Mouse (Mus musculus) Patski (cell line): Measurements from ENCODE around the gene Pan3. TPM values are rescaled to one million over a fixed set of nuclear protein-coding genes. Genes with fewer than 3 reads are reported as not detected.
A peak's percentile ranks its signal among the peaks of the same experiment; 100 is the strongest.

ENCODE experiments used
- ATAC-seq: fragments of 100-300 bp; one replicate; pipeline ENCODE4 v1.8.0; 2021
- CTCF ChIA-PET: fragments of 350-600 bp; sonication (Branson Sonifier 250); formaldehyde crosslinking; loops from one replicate; lab custom pipeline; 2022; ENCODE audit warnings: inconsistent platforms; lab: Charles Lee
- POLR2A ChIA-PET: fragments of 350-600 bp; sonication (Branson Sonifier 250); formaldehyde crosslinking; loops from one replicate; lab custom pipeline; 2022; ENCODE audit warnings: antibody characterized with exemption, inconsistent platforms; lab: Charles Lee
- DNase-seq: peaks from one replicate; pipeline ENCODE4 v3.0.0-alpha.2; 2011; ENCODE audit warnings: low read depth, low spot score
- H3K27me3 ChIP-seq: fragments of 371-371 bp; one replicate; pipeline ENCODE4 v1.5.1; 2021
- CTCF ChIP-seq: fragments of 100-300 bp; IDR thresholded peaks from one replicate; pipeline ENCODE4 v1.5.1; 2021
- in situ Hi-C: fragments of 300-500 bp; cut with MboI; formaldehyde crosslinking; loops from 3 replicates; pipeline ENCODE4 v1.11.1; 2018; ENCODE audit warnings: low pct_unique_long_range_greater_than_20kb, mixed read lengths
- polyA plus RNA-seq: library from polyadenylated mRNA; unstranded; gene quantifications from one replicate; pipeline ENCODE4 v1.2.3, GENCODE M21; 2021

The Pan3 gene
- polyA plus RNA-seq, 1 experiment from 2014 or later: 62.2 TPM

DNA sequence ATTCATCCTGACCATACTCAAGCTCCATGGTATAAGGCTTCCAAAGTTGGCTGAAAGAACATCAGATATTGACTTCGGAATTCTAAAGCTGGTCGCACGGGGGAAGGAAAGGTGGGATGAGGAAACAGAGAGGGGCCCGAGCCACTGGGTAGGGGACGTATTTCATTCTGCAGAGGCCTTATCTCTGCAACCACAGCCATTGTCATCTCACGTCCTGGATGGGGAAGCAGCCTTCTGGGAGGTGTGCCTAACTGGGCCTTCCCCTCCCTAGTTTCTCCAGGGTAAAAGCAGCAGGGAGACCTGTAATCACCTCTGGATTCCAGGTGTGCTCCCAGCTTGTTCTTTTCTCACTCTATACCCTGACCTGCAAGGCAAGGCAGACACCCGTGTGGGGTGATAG, 142.7 kb downstream of the Pan3 start:
- DNase-seq (no peak), ATAC-seq (no peak)
- in situ Hi-C loops: no loop called here
- ChIA-PET POLR2A (no interaction called here), CTCF (interaction anchor here (2.6 to 3.0 kb wide), 2 partner anchors 10 to 12 kb away, joined by 8 to 10 read pairs; no protein-coding TSS in a partner anchor)
- TF ChIP-seq CTCF: no peak
- no peaks in the 10 kb centered on the region for H3K27me3 ChIP-seq

GRCm38 (mm10) chr5:147573555-147573954, 143.6 kb downstream of the Pan3 start:
- in situ Hi-C loops: no loop called here
- ChIA-PET POLR2A (no interaction called here), CTCF (interaction anchor here (0.7 to 3.0 kb wide), 3 partner anchors 10 to 181 kb away, joined by 3 to 10 read pairs (median 8); no protein-coding TSS in a partner anchor)
- ATAC-seq (no peak), DNase-seq (no peak)
- no peak for TF ChIP-seq CTCF
- no peaks in the 10 kb centered on the region for H3K27me3 ChIP-seq

- no peak for TF ChIP-seq CTCF
- ChIA-PET CTCF (interaction anchor here (2.6 kb wide), 1 partner anchor 11 kb away, joined by 10 read pairs; no protein-coding TSS in a partner anchor), POLR2A (no interaction called here)
- DNase-seq: no peak
- no peaks in the 10 kb centered on the region for H3K27me3 ChIP-seq
- no peak for ATAC-seq
- in situ Hi-C loops: no loop called here
These were observed 144.6 kb downstream of the Pan3 start for GRCm38 (mm10) chr5:147574517-147574916.

DNA sequence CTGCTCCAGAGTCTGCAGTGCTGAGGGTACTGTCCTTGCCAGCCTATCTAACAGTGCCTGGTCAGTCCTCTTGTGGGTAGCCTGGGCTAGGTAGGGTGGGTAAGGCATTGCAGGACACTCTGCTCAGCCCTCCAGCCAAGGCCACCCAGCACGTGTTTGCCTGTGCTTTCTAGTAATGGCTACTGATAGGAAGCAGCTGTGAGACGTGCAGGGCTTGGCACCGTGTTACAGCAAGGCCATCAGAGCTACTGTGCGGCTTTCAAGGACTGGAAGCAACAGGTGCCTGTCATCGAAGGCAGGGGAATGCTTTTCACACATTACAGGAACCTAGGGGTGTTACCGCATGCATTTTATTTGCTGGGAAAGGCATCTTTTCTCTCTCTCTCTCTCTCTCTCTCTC, 147.0 kb downstream of the Pan3 start:
- no peak for ATAC-seq
- CTCF ChIA-PET: no interaction called here

DNA sequence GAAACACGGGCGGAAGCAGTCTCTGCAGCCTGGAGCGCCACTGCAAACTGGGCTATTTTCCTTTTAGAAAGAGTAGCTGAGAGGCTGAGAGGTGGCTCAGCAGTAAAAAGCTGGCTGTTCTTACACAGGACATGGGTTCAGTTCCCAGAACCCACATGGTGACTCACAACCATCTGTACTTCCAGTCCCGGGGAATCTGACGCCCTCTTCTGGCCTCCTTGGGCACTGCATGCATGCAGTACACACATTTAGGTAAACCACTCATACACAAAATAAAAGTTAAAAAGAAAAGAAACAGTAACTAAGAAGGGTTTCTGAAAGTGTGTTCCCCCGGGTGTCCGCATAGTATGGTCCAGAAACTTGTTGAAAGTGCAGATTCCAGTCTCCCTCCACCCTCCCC, 149.2 kb downstream of the Pan3 start:
- no peak for ATAC-seq
- DNase-seq: no peak
- TF ChIP-seq CTCF: no peak
- in situ Hi-C loops: no loop called here
- POLR2A ChIA-PET: no interaction called here
- H3K27me3 ChIP-seq: no peaks in the 10 kb centered on the region
- CTCF ChIA-PET: no interaction called here

More for the DNA sequence above, 147.0 kb downstream of the Pan3 start:
- no peak for TF ChIP-seq CTCF
- in situ Hi-C loops: no loop called here
- no peak for DNase-seq
- POLR2A ChIA-PET: no interaction called here
- H3K27me3 ChIP-seq: no peaks in the 10 kb centered on the region

DNA sequence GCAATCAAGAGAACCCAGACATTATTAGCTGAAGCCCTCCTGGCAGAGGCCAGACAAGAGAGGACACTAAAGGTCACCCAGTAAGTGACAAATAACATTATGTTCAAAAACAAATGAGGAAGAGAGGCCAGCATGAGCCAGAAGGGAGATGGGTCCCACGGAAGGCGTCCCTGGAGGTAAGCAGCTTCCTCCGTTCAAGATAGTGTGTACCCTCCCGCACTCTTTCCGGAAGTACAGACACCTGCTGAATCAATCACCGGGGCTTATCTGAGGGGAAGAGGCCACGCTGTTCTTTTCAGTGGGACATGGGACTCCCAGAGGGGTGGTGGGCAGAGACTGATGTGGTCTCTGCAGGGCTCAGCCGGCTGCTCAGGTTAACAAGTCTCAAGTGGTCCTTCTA, 149.7 kb downstream of the Pan3 start:
- ATAC-seq: no peak
- CTCF ChIA-PET: interaction anchor here (1.2 kb wide), 1 partner anchor 147 kb away, joined by 4 read pairs; no protein-coding TSS in a partner anchor
- in situ Hi-C loops: no loop called here
- POLR2A ChIA-PET: no interaction called here
- DNase-seq: no peak
- no peaks in the 10 kb centered on the region for H3K27me3 ChIP-seq
- no peak for TF ChIP-seq CTCF

GRCm38 (mm10) chr5:147580181-147580580, 150.2 kb downstream of the Pan3 start:
- POLR2A ChIA-PET: no interaction called here
- H3K27me3 ChIP-seq: no peaks in the 10 kb centered on the region
- ATAC-seq (no peak), DNase-seq (no peak)
- CTCF ChIA-PET: interaction anchor here (1.0 to 1.2 kb wide), 2 partner anchors 27 to 147 kb away, joined by 3 to 4 read pairs; no protein-coding TSS in a partner anchor
- in situ Hi-C loops: no loop called here
- no peak for TF ChIP-seq CTCF

GRCm38 (mm10) chr5:147583702-147584298, 153.8 kb downstream of the Pan3 start:
- in situ Hi-C loops: no loop called here
- no peaks in the 10 kb centered on the region for H3K27me3 ChIP-seq
- ChIA-PET POLR2A (interaction anchor here (0.9 kb wide), 1 partner anchor 138 kb away, joined by 13 read pairs; no protein-coding TSS in a partner anchor), CTCF (interaction anchor here (0.7 to 3.2 kb wide), 8 partner anchors 10 to 272 kb away, joined by 3 to 15 read pairs (median 4); no protein-coding TSS in a partner anchor)
- TF ChIP-seq CTCF: peak; percentile 90
- ATAC-seq (no peak), DNase-seq (no peak)

GRCm38 (mm10) chr5:147584648-147585047, 154.7 kb downstream of the Pan3 start:
- no peak for TF ChIP-seq CTCF
- in situ Hi-C loops: loop anchor here (5.0 kb wide), 2 partner anchors 153 to 263 kb away; no protein-coding TSS in a partner anchor
- no peaks in the 10 kb centered on the region for H3K27me3 ChIP-seq
- ATAC-seq: no peak
- DNase-seq: no peak
- ChIA-PET CTCF (interaction anchor here (0.7 to 3.2 kb wide), 10 partner anchors 9 to 273 kb away, joined by 3 to 15 read pairs (median 4); no protein-coding TSS in a partner anchor), POLR2A (interaction anchor here (0.9 kb wide), 1 partner anchor 138 kb away, joined by 13 read pairs; no protein-coding TSS in a partner anchor)

- POLR2A ChIA-PET: no interaction called here
These were observed 155.1 kb downstream of the Pan3 start for GRCm38 (mm10) chr5:147585070-147585469.

More at GRCm38 (mm10) chr5:147585070-147585469, 155.1 kb downstream of the Pan3 start:
- DNase-seq (no peak), ATAC-seq (no peak)
- CTCF ChIA-PET: interaction anchor here (1.1 to 3.2 kb wide), 8 partner anchors 12 to 272 kb away, joined by 3 to 15 read pairs (median 4); no protein-coding TSS in a partner anchor
- H3K27me3 ChIP-seq: no peaks in the 10 kb centered on the region
- in situ Hi-C loops: loop anchor here (5.0 kb wide), 2 partner anchors 152 to 262 kb away; no protein-coding TSS in a partner anchor
- no peak for TF ChIP-seq CTCF
